Mouse (Mus musculus) liver (tissue): Measurements from ENCODE around the gene Gata5.

ENCODE experiments used
- DNase-seq: peaks from one replicate; pipeline ENCODE4 v3.0.0-alpha.2; 2020; ENCODE audit warnings: mixed read lengths

The Gata5 gene

DNA sequence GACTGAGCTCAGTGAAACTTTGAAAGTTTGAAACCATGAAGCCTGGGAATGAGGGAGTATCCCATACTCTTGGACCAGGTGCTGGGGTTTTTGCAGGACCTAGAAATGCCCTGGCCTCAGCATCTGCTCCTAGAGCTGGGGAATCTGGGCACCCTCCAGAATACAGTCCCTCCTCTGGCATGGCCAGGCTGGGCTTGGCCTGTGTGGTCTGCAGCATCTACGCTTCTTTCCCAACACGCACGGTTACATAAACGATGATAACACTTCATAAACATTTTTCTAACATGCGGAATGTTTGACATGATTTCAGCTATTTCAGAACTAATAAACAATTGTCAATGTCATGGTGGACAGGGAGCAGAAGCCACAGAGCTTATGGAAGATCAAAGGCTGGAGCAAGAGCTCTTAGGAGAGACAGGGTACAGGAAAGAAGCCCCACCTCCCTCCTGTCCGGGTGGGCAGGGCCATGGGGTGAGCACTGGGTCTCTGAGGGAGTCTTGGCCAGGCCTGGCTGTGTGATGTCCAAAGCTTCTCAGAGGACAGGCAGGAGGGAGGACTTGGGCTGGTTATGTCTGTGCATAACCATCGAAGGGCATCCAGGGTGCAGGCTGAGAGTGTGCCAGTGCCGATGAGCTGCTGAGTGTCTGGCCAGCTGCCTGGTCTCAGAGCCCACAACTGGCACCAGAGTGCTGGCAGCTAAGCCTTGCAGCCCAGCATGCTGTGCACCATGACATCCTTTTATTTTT is 27.9 kb downstream of the Gata5 start:
- no peak for DNase-seq

DNA sequence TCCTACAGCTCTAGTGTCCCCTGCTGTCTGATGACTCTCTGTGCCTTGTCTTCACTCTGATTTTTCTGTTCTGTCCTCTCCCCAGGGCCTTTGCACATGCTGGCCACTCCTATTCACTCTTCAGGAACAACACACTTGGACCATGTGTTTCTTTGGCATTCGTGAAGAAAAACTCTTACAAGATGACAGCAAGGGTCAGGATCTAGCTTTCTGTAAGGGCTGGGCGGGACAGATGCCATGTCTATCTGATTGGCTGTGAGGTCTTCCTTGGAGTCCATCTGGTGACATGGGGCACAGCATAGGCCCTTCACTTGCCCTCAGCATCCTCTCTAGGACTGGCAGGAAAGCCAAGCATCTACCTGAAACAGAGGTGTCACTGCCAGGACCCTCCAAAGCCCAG is 28.5 kb downstream of the Gata5 start:
- no peak for DNase-seq

DNA sequence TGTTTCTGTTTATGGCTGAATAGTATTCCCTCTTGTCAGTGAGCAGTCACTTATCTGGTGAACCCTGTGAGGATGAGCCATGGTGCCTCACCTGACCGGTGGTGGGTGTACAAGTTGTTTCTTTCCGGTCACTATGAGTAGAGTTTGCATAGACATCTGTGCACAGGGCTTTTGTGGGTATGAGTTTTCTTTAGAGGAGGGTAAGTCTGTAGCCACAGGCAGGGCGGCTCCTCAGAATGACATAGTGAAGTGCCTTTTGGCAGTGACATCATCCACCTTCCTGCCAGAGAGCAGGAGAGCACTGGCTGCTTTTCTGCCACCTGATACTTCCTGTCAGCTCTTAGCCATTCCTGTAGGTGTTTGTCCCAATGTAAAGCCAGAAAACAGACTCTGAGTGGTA is 29.0 kb downstream of the Gata5 start:
- DNase-seq = no peak

DNA sequence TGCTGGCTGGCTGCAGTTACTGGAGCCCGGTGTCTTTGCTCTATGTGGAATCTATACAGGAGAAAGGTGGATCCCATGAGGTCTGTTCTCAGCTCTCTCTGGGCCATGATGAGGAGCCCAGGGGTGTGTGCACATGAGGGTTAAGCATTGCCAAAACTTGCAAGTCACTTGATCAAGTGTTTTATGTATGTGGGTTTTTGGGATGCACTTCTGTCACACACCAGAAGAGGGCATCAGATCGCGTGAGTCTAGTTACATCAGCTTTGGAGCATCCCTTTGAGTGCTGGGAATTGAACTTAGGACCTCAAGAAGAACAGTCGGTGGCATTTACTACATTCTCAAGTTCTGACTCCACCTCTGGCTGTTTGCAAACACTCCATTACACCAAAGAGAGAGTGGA is 29.9 kb downstream of the Gata5 start:
- no peak for DNase-seq

DNA sequence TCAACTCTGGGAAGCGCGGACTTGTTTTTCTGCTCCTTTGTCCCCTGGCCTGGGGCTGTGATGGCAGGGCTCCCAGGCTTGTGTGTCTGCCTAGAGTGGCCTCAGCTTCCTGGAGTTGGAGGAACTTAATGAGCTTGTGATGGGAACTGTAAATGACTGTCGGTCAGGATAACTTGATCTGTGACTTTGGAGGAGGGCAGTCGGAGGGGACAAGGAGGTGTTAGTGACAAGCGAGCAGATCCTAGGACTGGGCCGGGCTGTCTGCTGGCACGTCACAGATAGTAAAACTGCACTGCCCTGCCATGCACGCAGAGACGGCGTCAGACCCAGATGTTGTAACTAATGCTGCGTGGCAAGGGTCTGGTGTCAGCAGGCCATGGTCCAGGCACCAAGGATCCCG is 31.0 kb downstream of the Gata5 start:
- no peak for DNase-seq

DNA sequence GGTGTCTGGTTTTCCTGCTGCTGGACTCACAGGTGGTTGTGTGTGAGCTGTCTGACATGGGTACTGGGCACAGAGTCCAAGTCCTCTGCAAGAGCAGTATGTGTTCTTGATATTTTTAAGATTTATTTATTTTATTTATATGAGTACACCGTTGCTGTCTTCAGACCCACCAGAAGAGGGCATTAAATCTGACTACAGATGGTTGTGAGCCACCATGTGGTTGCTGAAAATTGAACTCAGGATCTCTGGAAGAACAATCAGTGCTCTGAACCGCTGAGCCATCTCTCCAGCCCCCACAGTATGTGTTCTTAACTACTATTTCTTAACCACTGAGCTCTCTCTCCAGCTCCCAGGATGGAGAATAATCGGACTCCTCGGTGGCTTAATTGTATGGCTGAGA is 32.3 kb downstream of the Gata5 start:
- DNase-seq = no peak

DNA sequence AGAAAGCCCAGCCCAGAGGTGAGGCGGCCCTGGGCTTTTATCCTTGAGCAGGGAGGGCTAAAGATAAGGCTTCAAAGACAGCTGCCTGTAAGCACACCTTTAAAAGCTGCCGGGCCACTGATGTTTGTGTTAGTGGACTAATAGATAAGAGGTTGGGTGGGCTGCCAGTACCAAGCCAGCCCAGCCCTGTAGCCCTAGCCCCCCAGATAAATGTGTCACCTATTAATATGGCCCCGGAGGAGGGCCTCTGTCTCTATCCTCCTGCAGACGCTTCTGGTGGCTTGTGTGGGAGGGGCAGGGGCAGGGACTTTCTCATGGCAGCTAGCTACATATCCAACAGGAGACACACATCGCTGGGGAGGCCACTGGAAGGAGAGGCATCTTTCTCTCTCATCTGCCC is 33.7 kb downstream of the Gata5 start:
- peak; percentile 33 for DNase-seq

DNA sequence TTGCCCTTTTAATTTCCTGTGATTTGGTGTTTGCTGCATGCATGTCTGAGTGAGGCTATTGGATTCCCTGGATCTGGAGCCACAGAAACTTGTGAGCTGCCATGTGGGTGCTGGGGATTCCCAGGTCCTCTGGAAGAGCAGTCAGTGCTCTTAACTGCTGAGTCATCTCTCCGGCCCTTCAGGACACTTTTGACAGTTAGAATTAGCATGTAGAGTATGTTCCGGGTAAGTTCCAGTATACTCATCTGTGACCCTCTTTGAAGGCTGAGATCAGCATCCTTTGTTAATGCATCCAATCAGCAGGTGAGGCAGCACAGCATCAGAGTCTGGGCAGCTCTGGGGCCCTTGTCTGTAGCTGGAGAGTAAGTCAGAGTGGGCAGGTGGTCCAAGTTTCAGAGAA is 34.2 kb downstream of the Gata5 start:
- no peak for DNase-seq

DNA sequence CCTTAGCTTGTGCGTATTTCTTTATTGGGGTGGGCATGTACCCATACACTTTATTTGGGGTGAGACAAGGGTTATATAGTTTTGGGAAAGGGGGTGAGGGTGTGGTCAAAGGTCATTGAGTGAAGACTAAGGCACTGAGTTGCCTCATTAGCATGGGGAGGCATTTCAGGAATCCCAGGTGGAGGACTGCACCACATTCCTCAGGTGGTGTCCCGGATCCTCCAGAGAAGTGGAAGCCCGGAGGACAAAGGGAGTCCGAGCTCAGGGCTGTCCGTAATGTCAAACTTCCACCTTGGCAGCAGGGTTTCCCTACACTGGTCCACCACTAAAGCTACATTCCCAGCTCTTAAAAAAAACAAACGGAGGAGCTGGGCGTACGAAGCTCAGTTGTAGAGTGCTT is 41.6 kb downstream of the Gata5 start:
- no peak for DNase-seq

DNA sequence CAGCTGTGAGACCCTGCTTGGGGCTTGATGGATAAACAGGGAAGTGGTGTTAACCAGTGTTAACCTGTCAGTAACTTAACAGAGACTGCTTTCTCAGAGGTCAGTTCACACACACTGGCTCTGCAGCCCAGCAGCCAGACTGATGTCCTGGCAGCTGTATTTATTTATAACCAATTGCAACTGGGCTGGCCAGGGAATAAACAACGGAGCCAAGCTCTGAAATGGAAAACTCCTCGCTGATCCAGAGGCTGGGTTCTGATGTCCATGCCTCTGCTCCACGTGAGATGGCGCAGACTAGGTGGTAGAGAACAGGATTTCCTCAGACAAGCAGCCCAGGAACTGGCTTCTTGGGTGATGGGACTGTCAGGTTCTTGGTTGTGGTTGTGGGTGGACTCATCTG is 42.5 kb downstream of the Gata5 start:
- DNase-seq = no peak

DNA sequence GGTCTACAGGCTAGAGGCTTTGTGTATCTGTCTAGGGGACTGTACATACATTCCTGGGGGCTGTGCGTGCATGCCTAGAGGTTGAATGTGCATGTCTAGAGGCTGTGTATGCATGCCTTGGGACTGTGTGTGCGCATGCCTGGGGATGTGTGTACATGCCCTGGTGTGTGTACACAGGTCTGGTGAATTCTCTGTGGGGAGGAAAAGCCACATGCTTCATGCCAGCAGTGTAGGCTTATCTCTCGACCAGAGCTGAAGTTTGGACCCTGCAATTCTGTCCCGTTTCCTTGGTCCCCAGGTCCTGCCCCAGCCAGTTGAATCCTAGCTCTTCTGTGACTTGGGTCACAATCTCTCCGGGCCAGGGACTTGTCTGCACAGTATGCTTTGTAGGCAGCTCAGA is 42.9 kb downstream of the Gata5 start:
- DNase-seq = no peak

DNA sequence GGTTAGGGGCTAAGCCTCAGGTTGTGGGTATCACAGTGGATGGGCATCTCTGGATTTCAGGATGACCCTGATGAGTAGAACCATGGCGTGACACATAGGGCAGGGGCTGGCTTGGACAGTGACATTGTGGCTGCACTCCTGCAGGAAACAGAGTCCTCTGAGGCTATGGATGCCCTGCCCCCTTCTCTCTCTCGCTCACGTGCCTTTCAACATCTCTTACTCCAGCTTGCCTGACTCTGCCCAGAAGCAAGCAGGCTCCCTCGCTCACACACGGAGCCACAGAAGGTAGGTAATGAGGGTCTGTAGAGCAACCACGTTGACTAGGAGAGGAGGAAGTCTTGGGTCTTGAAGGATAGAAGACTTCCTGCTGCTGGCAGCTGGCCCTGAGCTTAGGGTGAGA is 44.0 kb downstream of the Gata5 start:
- DNase-seq = no peak

DNA sequence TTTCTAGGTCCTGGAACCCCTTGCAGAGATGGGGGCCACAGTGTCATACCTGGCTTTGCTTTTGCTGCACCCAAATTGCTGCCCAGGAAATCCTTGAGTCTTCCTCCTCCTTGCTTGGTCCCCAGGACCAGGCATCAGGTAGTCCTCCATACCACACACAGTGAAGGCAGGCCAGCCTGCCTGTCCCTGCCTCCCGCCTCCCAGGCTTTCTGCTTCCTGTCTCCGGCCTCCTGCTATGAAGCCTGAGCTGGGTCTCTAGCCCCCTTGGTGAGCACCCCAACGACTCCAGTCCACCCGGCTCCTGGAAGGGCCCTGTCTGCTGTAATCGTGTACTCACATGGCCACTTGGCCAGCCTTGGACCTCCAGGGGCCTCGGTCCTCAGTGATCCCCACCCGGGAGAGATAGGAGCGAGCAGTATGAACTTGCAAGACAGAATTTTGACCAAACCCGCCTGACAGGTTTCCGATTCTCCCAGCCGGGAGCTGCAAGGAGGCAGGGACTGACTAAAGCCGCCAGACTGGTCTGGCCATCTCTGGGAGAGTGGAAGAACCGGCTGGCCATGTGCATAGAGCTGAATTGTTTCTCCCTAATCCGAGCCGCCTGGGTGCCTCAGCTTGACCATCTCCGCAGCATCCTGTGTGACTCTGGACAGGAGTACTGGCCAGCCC is 44.9 kb downstream of the Gata5 start, which contains the start of gene Rbbp8nl:
TSS of gene Rbbp8nl (minus strand) at position 440 of the 669 bp plus-strand sequence.
- no peak for DNase-seq

DNA sequence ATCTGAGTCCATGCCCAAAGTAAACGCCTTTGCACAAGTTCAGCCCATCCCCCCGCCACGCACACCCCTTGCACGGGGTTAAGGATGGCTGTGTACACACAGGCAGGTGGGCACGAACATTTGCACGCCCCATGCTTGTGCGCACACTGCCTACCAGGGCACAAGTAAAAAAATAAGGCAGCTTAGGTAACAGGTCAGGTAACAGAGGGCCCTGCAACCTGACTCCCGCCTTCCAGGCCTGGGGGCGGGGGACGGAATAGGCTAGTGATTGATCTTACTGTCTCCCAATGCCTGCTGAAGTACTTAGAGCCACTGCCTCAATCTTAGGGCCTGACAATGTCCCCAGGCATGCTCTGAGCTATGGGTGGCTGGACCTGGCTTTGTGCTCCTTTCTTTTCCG is 45.5 kb downstream of the Gata5 start:
- no peak for DNase-seq

DNA sequence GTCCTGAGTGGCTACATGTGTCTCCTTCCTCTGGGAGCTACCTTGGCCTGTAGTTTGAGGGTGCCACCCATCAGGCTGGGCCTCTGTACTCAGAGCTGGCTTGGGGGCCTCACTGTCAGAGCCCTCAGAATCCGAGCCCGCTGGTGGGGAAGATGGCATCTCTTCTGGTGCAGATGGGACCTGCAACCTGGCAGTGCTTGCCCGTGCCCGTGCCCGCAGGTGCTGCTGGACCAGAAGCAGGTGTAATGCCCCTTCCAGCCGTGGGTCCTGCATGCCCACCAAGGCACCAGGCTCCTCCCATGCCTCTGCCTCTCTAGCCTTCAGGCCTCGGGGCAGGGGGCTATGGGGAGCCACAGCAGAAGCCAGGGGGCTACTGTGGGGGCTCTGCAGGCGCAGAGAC is 55.2 kb downstream of the Gata5 start:
- no peak for DNase-seq

DNA sequence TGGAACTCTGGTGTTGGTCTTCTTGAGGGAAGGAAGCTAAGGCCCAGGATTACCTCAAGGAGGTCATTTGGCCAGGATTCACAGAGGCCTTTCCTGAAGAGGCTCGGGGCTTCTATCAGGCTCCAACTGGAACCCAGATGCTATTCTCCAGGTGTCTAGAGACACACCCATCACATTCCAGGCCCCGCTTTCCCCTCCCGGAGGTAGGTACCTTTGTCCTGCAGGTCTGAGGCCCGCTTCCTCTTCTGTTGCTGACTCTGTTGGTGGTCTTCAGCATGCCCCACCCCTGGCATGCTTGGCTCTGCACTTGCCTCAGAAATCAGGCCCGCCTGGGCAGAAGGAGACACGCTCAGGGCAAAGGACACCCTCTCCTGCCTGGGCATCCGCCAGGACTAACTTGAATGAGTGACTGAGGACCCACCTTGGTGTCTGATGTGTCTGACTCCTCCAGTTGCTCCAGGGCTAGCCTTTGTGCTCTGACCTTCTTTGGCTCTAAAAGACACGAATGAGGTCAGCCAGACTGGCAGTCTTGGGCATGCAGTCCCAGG is 56.7 kb downstream of the Gata5 start:
- DNase-seq = no peak

DNA sequence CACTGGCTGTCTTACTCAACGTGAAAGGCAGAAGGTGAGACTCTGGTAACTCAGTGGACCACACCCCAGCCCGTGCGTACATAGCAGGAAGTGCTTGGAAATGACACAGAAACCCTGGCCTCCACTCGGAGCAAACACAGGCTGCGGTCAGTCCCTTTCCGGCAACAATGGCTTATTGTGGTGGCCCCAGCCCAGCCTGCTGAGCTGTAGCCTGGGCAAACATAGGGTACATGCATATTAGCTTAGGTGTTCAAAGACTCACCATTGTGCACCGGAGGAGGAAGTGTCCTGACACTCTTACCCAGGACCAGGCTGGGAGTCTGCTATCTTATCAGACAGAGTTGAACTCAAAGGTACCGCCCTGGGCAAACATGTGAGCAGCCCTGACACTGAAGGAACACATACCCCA is 57.6 kb downstream of the Gata5 start:
- peak; percentile 42 for DNase-seq

DNA sequence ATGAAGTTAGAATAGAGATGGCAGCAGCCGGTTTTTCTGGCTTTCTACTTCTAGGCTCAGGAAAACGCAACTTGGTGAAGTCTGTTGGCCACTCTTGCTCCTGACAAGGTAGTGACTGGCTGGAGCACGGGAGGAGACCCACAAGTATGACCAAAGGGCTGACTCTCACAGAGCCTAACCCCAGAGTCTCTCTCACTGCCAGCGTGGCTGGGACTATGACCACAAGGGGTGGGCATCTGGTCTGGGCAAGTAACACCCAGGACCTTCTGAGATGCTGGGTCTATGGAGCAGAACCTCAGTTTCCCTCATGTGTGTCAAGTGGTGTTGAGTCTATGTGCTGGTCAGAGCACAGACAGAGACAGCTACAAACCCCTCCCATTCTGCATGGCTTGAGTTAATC is 58.1 kb downstream of the Gata5 start:
- DNase-seq = no peak

DNA sequence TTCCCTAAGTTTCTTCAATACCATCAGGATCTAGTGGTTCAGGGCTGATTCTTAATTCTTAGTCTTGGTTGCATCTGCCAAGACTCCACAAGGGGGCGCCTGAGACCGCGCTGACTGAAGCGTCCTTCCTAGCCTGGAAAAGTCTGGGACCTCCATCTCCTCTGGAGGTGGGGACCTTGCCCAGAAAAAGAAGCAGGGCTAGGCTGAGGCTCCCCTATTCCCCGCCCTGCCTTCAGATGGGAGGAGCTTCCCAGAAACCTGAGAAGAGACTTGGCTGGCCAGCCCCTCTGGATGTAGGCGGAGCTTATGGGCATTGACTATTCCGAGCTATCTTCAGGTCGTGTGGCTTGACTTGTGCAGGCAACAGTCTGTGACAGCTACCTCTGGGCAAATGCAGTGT is 58.7 kb downstream of the Gata5 start:
- DNase-seq = peak; percentile 81
